Mouse (Mus musculus) brain, embryonic 14.5 days (tissue): ENCODE data around the gene Trappc13.

ENCODE experiments used
- CTCF ChIP-seq: fragments of 200-500 bp; IDR thresholded peaks from 2 replicates; pipeline ENCODE4 v1.5.1; 2012; ENCODE audit warnings: inconsistent platforms, mild to moderate bottlenecking, moderate library complexity, borderline replicate concordance; ENCODE audit not compliant: insufficient read depth, insufficient read length; ENCODE audit errors: extremely low read depth
- POLR2A ChIP-seq: fragments of 200-500 bp; IDR thresholded peaks from 2 replicates; pipeline ENCODE4 v1.6.1; 2012; ENCODE audit warnings: mild to moderate bottlenecking, inconsistent platforms, borderline replicate concordance; ENCODE audit not compliant: poor library complexity, insufficient read depth, insufficient read length, severe bottlenecking; ENCODE audit errors: extremely low read depth

GRCm38 (mm10) chr13:104094531-104095385 is 83.5 kb downstream of the Trappc13 start:
- TF ChIP-seq CTCF = no peak
- no peak for TF ChIP-seq POLR2A
